8 mouse cellular contexts compared by ENCODE assay signal in the genomic region with DNA sequence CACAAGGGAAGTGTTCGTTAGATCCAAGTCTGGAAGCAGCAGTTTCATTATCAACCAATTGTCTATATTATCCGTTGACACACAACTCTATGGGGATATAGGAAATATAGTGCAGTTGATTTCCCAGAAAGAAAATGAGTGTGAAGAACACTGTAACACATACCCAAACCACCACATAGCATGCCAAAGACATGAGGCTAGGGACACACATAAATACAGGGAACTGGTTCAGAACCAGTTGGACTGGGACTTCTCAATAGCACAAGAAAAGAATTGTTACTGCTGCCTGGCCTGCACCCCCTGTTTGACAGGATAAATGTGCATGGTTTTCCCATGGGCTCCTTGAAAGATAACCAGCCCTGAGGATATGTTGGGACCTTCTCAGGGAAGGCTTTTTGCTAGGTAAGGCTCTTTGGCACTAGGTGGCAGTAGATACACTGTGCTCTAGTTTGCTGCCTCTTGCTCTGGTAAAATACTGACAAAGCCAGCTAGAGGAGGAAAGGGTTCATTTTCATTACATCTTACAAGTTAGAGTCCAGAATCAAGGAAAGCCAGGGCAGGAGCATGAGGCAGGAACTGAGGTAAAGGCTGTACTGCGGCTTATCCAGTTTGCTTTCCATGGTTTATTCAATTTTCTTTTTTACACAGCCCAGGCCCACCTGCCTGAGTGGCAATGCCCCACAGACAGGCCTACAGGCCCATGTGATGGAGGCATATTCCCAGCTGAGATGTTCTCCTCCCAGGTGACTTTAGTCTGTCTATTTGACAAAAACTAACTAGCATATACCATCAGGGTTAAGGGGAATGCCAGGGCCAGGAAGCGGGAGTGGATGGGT. TPM values are rescaled to one million over a fixed set of nuclear protein-coding genes. Genes with fewer than 3 reads are reported as not detected.
DNase-seq lines count a peak whose midpoint lies in the region; ATAC-seq and TF ChIP-seq lines count a peak whose summit lies in the region.

No protein-coding gene starts in this region.

- no peak for TF ChIP-seq POLR2A in small intestine, adult 2 months (IDR thresholded peaks at IDR 0.05; ENCODE audit: low read depth, low read length)

- WGBS in hindbrain, embryonic 15.5 days = 80% methylated on average over 4 of the region's 4 CpGs
- 79% methylated on average over 4 of the region's 4 CpGs for WGBS in small intestine, adult 2 months

- ATAC-seq in erythroblast, adult 5-6 weeks (replicated peaks; ENCODE audit: low FRiP score, poor library complexity, severe bottlenecking) = peak; percentile 94
- peak; percentile 86 for ATAC-seq in hindbrain, embryonic 15.5 days (ENCODE audit: low FRiP score, low read depth)

- H3K36me3 ChIP-seq in hindbrain, embryonic 15.5 days = peaks cover 13% of the 10 kb centered on the region
- H3K36me3 ChIP-seq in small intestine, adult 2 months (ENCODE audit: control insufficient read depth, insufficient read depth, low read length) = peaks cover 3% of the 10 kb centered on the region

- no peak overlapping the region for H3K4me2 ChIP-seq in hindbrain, embryonic 15.5 days

- H3K27me3 ChIP-seq in hindbrain, embryonic 15.5 days = no peaks in the 10 kb centered on the region
- H3K27me3 ChIP-seq in small intestine, adult 2 months (ENCODE audit: control insufficient read depth, insufficient read depth, low read length) = no peaks in the 10 kb centered on the region

- H3K4me1 ChIP-seq in hindbrain, embryonic 15.5 days (replicated peaks) = peaks cover 3% of the 10 kb centered on the region; the same call in 1 of the 2 replicates
- H3K4me1 ChIP-seq in small intestine, adult 2 months (ENCODE audit: control insufficient read depth, insufficient read depth, insufficient read length, low read length) = no peaks in the 10 kb centered on the region

- no peak overlapping the region for H3K4me3 ChIP-seq in hindbrain, embryonic 15.5 days
- H3K4me3 ChIP-seq in small intestine, adult 2 months (ENCODE audit: low read depth, low read length) = no peak overlapping the region

- no peaks in the 10 kb centered on the region for H3K9me3 ChIP-seq in hindbrain, embryonic 15.5 days

- 0 out of 2 replicates have a peak overlapping the region, but pooled peaks have one; percentile 19 for H3K27ac ChIP-seq in hindbrain, embryonic 15.5 days (replicated peaks)
- H3K27ac ChIP-seq in small intestine, adult 2 months (ENCODE audit: insufficient read depth, low read depth, low read length) = no peak overlapping the region

- H3K9ac ChIP-seq in hindbrain, embryonic 15.5 days = no peak overlapping the region

- intact Hi-C loops in left cerebral cortex, postnatal 25 days (cut with DNase I) = loop anchor here (1.0 to 2.0 kb wide), 2 partner anchors 20 to 85 kb away; partner anchors contain the start of gene Mrpl17

- TF ChIP-seq CTCF in small intestine, adult 2 months (IDR thresholded peaks at IDR 0.05; ENCODE audit: extremely low read depth, insufficient read length, insufficient replicate concordance, low read depth, low read length) = 0 out of 2 replicates have a peak, but pooled peaks have one; percentile 27

- peak; percentile 55 for DNase-seq in gastrocnemius, adult 18-20 months (ENCODE audit: low spot score)
- DNase-seq in gastrocnemius, adult 8-10 months (ENCODE audit: low spot score in 2 of 2) = no peak
- peak; percentile 20 to 48 for DNase-seq in adrenal gland, postnatal 36 days
- peak; percentile 69 to 82 for DNase-seq in left cerebral cortex, postnatal 25 days (ENCODE audit: low spot score in 2 of 2)
- peak; percentile 64 for DNase-seq in mesoderm, embryonic 11.5 days (ENCODE audit: low read depth, low spot score)

RNA-seq across cellular contexts. Expression of gene Ilk, which starts 10.0 kb away (rescaled TPM):
- 10 to 100 TPM; 38.4 to 44.4 TPM for total RNA-seq in gastrocnemius, adult 18-20 months (2021)
- 10 to 100 TPM; 35.7 to 41.8 (median 38.3) TPM for total RNA-seq in gastrocnemius, adult 8-10 months (2022)
- 100 to 1,000 TPM; 145 to 159 TPM for total RNA-seq in adrenal gland, postnatal 36 days (2021)
- total RNA-seq in erythroblast, adult 5-6 weeks (2015; ENCODE audit: low replicate concordance) = 45.0 and 76.3 TPM in 2 replicates
- total RNA-seq in erythroblast, adult 5-6 weeks (2017; ENCODE audit: low replicate concordance) = 37.0 and 48.2 TPM in 2 replicates
- 199 and 201 TPM in 2 replicates for polyA plus RNA-seq in hindbrain, embryonic 15.5 days (2015; fragmentation: Nextera tagmentation; extraction: Ambion mirVana)
- 10 to 100 TPM; 75.7 to 77.6 TPM for total RNA-seq in left cerebral cortex, postnatal 25 days (2021)
- polyA plus RNA-seq in small intestine, adult 2 months (2012; rRNA removed) = 39.9 and 60.8 TPM in 2 replicates

RNA-seq across cellular contexts. Expression of gene Rrp8, which starts 10.8 kb away (rescaled TPM):
- 10 to 100 TPM in 1 of 2 experiments, 1 to 10 TPM in 1; 10.0 to 10.5 TPM for total RNA-seq in gastrocnemius, adult 18-20 months (2021)
- total RNA-seq in gastrocnemius, adult 8-10 months (2022) = 10 to 100 TPM; 10.5 to 15.6 (median 13.4) TPM
- total RNA-seq in adrenal gland, postnatal 36 days (2021) = 10 to 100 TPM; 17.9 to 22.5 TPM
- 7.3 and 16.7 TPM in 2 replicates for total RNA-seq in erythroblast, adult 5-6 weeks (2015; ENCODE audit: low replicate concordance)
- total RNA-seq in erythroblast, adult 5-6 weeks (2017; ENCODE audit: low replicate concordance) = 2.4 and 26.3 TPM in 2 replicates
- 24.9 and 26.0 TPM in 2 replicates for polyA plus RNA-seq in hindbrain, embryonic 15.5 days (2015; fragmentation: Nextera tagmentation; extraction: Ambion mirVana)
- total RNA-seq in left cerebral cortex, postnatal 25 days (2021) = 10 to 100 TPM; 11.0 to 12.6 TPM
- 2.5 and 2.7 TPM in 2 replicates for polyA plus RNA-seq in small intestine, adult 2 months (2012; rRNA removed)

RNA-seq across cellular contexts. Expression of gene Taf10, which starts 17.8 kb away (rescaled TPM):
- total RNA-seq in gastrocnemius, adult 18-20 months (2021) = 10 to 100 TPM; 89.8 to 98.3 TPM
- 100 to 1,000 TPM in 1 of 4 experiments, 10 to 100 TPM in 3; 89.4 to 106 (median 97.8) TPM for total RNA-seq in gastrocnemius, adult 8-10 months (2022)
- 100 to 1,000 TPM; 209 to 217 TPM for total RNA-seq in adrenal gland, postnatal 36 days (2021)
- total RNA-seq in erythroblast, adult 5-6 weeks (2015; ENCODE audit: low replicate concordance) = 71.5 and 113 TPM in 2 replicates
- total RNA-seq in erythroblast, adult 5-6 weeks (2017; ENCODE audit: low replicate concordance) = 44.5 and 58.7 TPM in 2 replicates
- 100 and 110 TPM in 2 replicates for polyA plus RNA-seq in hindbrain, embryonic 15.5 days (2015; fragmentation: Nextera tagmentation; extraction: Ambion mirVana)
- 100 to 1,000 TPM; 116 to 119 TPM for total RNA-seq in left cerebral cortex, postnatal 25 days (2021)
- 400 and 599 TPM in 2 replicates for polyA plus RNA-seq in small intestine, adult 2 months (2012; rRNA removed)

RNA-seq across cellular contexts. Expression of gene Tpp1, which starts 25.7 kb away (rescaled TPM):
- total RNA-seq in gastrocnemius, adult 18-20 months (2021) = 10 to 100 TPM; 41.7 to 52.2 TPM
- 10 to 100 TPM; 35.3 to 54.3 (median 47.8) TPM for total RNA-seq in gastrocnemius, adult 8-10 months (2022)
- total RNA-seq in adrenal gland, postnatal 36 days (2021) = 100 to 1,000 TPM in 1 of 2 experiments, 10 to 100 TPM in 1; 99.2 to 113 TPM
- total RNA-seq in erythroblast, adult 5-6 weeks (2015; ENCODE audit: low replicate concordance) = 34.0 and 41.8 TPM in 2 replicates
- total RNA-seq in erythroblast, adult 5-6 weeks (2017; ENCODE audit: low replicate concordance) = 14.2 and 19.1 TPM in 2 replicates
- polyA plus RNA-seq in hindbrain, embryonic 15.5 days (2015; fragmentation: Nextera tagmentation; extraction: Ambion mirVana) = 45.7 and 46.2 TPM in 2 replicates
- total RNA-seq in left cerebral cortex, postnatal 25 days (2021) = 10 to 100 TPM; 54.2 to 60.3 TPM
- 37.2 and 55.9 TPM in 2 replicates for polyA plus RNA-seq in small intestine, adult 2 months (2012; rRNA removed)

Comparison
In these comparisons a context has a peak if more than half of its experiments do, and no peak if none do; other contexts are left out.
1. DNase-seq: peak in gastrocnemius, adult 18-20 months (single experiment), adrenal gland, postnatal 36 days (2 of 2), left cerebral cortex, postnatal 25 days (2 of 2) and mesoderm, embryonic 11.5 days (single experiment); none in gastrocnemius, adult 8-10 months (0 of 2).